Mouse (Mus musculus): Measurements from ENCODE around the gene Psmg3. TPM values are rescaled to one million over a fixed set of nuclear protein-coding genes. Genes with fewer than 3 reads are reported as not detected.
A peak's percentile ranks its signal among the peaks of the same experiment; 100 is the strongest.

Psmg3 gene
- polyA plus RNA-seq, 1 experiment from 2014 or later = 76.8 TPM

- Histone ChIP-seq H3K9me3 (no peaks in the 10 kb centered on the region), H3K27ac (no peak overlapping the region), H3K4me1 (peaks cover 55% of the 10 kb centered on the region), H3K9ac (no peak overlapping the region), H3K4me2 (no peak overlapping the region), H3K36me3 (peaks cover 21% of the 10 kb centered on the region), H3K4me3 (no peak overlapping the region), H3K27me3 (no peaks in the 10 kb centered on the region)
- WGBS = 89% methylated on average over 33 of the region's 33 CpGs
- ATAC-seq (ENCODE audit: borderline replicate concordance, extremely low read depth, low FRiP score, low TSS enrichment) = no peak
These were observed 26.7 kb downstream of the Psmg3 start for GRCm38 (mm10) chr5:139799801-139800590.

GRCm38 (mm10) chr5:139799041-139799440 lies 27.6 kb downstream of the Psmg3 start:
- H3K9ac ChIP-seq = no peak overlapping the region
- H3K4me2 ChIP-seq = no peak overlapping the region
- no peak for ATAC-seq (ENCODE audit: borderline replicate concordance, extremely low read depth, low FRiP score, low TSS enrichment)
- H3K9me3 ChIP-seq = no peaks in the 10 kb centered on the region
- 91% methylated on average over 9 of the region's 9 CpGs for WGBS
- peaks cover 59% of the 10 kb centered on the region for H3K4me1 ChIP-seq
- peaks cover 21% of the 10 kb centered on the region for H3K36me3 ChIP-seq
- no peaks in the 10 kb centered on the region for H3K27me3 ChIP-seq
- H3K27ac ChIP-seq = no peak overlapping the region
- H3K4me3 ChIP-seq = no peak overlapping the region

- Histone ChIP-seq H3K9me3 (no peaks in the 10 kb centered on the region), H3K4me3 (0 out of 2 replicates have a peak overlapping the region, but pooled peaks have one; percentile 8), H3K9ac (peak overlapping the region; percentile 15; the same call in 1 of the 2 replicates), H3K4me1 (peaks cover 59% of the 10 kb centered on the region), H3K27me3 (no peaks in the 10 kb centered on the region), H3K36me3 (peaks cover 21% of the 10 kb centered on the region), H3K27ac (peak overlapping the region; percentile 89), H3K4me2 (peak overlapping the region; percentile 46)
- ATAC-seq (ENCODE audit: borderline replicate concordance, extremely low read depth, low FRiP score, low TSS enrichment) = no peak; the same call in 1 of the 2 replicates
- 39% methylated on average over 11 of the region's 12 CpGs for WGBS
These were observed 28.4 kb downstream of the Psmg3 start for GRCm38 (mm10) chr5:139798168-139798900.

- Histone ChIP-seq H3K27ac (peak overlapping the region; percentile 89), H3K9me3 (no peaks in the 10 kb centered on the region), H3K27me3 (no peaks in the 10 kb centered on the region), H3K4me2 (peak overlapping the region; percentile 46), H3K36me3 (peaks cover 21% of the 10 kb centered on the region), H3K4me3 (peak overlapping the region; percentile 8; the same call in 1 of the 2 replicates), H3K9ac (peak overlapping the region; percentile 15; the same call in 1 of the 2 replicates), H3K4me1 (peaks cover 65% of the 10 kb centered on the region)
- ATAC-seq (ENCODE audit: borderline replicate concordance, extremely low read depth, low FRiP score, low TSS enrichment) = peak; percentile 69
- WGBS = 20% methylated on average over 11 of the region's 11 CpGs
These were observed 29.1 kb downstream of the Psmg3 start for GRCm38 (mm10) chr5:139797473-139798167.

GRCm38 (mm10) chr5:139796900-139797299 lies 29.8 kb downstream of the Psmg3 start:
- Histone ChIP-seq H3K4me3 (peak overlapping the region; percentile 1; the same call in 1 of the 2 replicates), H3K4me1 (peaks cover 72% of the 10 kb centered on the region), H3K9me3 (no peaks in the 10 kb centered on the region), H3K27me3 (no peaks in the 10 kb centered on the region), H3K9ac (0 out of 2 replicates have a peak overlapping the region, but pooled peaks have one; percentile 11), H3K4me2 (peak overlapping the region; percentile 46), H3K27ac (peak overlapping the region; percentile 89), H3K36me3 (peaks cover 21% of the 10 kb centered on the region)
- 2% methylated on average over 13 of the region's 13 CpGs for WGBS
- ATAC-seq (ENCODE audit: borderline replicate concordance, extremely low read depth, low FRiP score, low TSS enrichment) = peak; percentile 80

- Histone ChIP-seq H3K9ac (no peak overlapping the region), H3K27me3 (no peaks in the 10 kb centered on the region), H3K36me3 (peaks cover 18% of the 10 kb centered on the region), H3K4me3 (no peak overlapping the region), H3K4me2 (peak overlapping the region; percentile 46; the same call in 1 of the 2 replicates), H3K27ac (peak overlapping the region; percentile 89; the same call in 1 of the 2 replicates), H3K9me3 (no peaks in the 10 kb centered on the region), H3K4me1 (peaks cover 75% of the 10 kb centered on the region)
- ATAC-seq (ENCODE audit: borderline replicate concordance, extremely low read depth, low FRiP score, low TSS enrichment) = no peak
- 56% methylated on average over 9 of the region's 9 CpGs for WGBS
These were observed 30.6 kb downstream of the Psmg3 start for GRCm38 (mm10) chr5:139796001-139796620.

GRCm38 (mm10) chr5:139794938-139795337 lies 31.7 kb downstream of the Psmg3 start:
- Histone ChIP-seq H3K4me2 (no peak overlapping the region), H3K9me3 (no peaks in the 10 kb centered on the region), H3K4me3 (no peak overlapping the region), H3K27me3 (no peaks in the 10 kb centered on the region), H3K4me1 (peaks cover 78% of the 10 kb centered on the region), H3K9ac (no peak overlapping the region), H3K36me3 (peaks cover 6% of the 10 kb centered on the region; the same call in 1 of the 2 replicates), H3K27ac (no peak overlapping the region)
- WGBS = 55% methylated on average over 10 of the region's 10 CpGs
- ATAC-seq (ENCODE audit: borderline replicate concordance, extremely low read depth, low FRiP score, low TSS enrichment) = no peak

GRCm38 (mm10) chr5:139794137-139794536 lies 32.5 kb downstream of the Psmg3 start:
- H3K4me2 ChIP-seq = 0 out of 2 replicates have a peak overlapping the region, but pooled peaks have one; percentile 96
- peaks cover 78% of the 10 kb centered on the region for H3K4me1 ChIP-seq
- ATAC-seq (ENCODE audit: borderline replicate concordance, extremely low read depth, low FRiP score, low TSS enrichment) = no peak
- no peaks in the 10 kb centered on the region for H3K9me3 ChIP-seq
- H3K27me3 ChIP-seq = no peaks in the 10 kb centered on the region
- no peaks in the 10 kb centered on the region for H3K36me3 ChIP-seq
- 0 out of 2 replicates have a peak overlapping the region, but pooled peaks have one; percentile 8 for H3K4me3 ChIP-seq
- H3K9ac ChIP-seq = no peak overlapping the region
- H3K27ac ChIP-seq = no peak overlapping the region
- 77% methylated on average over 5 of the region's 5 CpGs for WGBS

GRCm38 (mm10) chr5:139793338-139794089 lies 33.2 kb downstream of the Psmg3 start:
- Histone ChIP-seq H3K36me3 (no peaks in the 10 kb centered on the region), H3K9ac (0 out of 2 replicates have a peak overlapping the region, but pooled peaks have one; percentile 2), H3K27ac (peak overlapping the region; percentile 68), H3K4me3 (peak overlapping the region; percentile 92), H3K4me2 (peak overlapping the region; percentile 96), H3K9me3 (no peaks in the 10 kb centered on the region), H3K4me1 (peaks cover 72% of the 10 kb centered on the region), H3K27me3 (no peaks in the 10 kb centered on the region)
- 25% methylated on average over 11 of the region's 11 CpGs for WGBS
- no peak for ATAC-seq (ENCODE audit: borderline replicate concordance, extremely low read depth, low FRiP score, low TSS enrichment)

GRCm38 (mm10) chr5:139792966-139793337 lies 33.7 kb downstream of the Psmg3 start:
- Histone ChIP-seq H3K4me1 (peaks cover 66% of the 10 kb centered on the region), H3K4me3 (peak overlapping the region; percentile 92), H3K27ac (peak overlapping the region; percentile 68), H3K9me3 (no peaks in the 10 kb centered on the region), H3K9ac (0 out of 2 replicates have a peak overlapping the region, but pooled peaks have one; percentile 2), H3K36me3 (no peaks in the 10 kb centered on the region), H3K4me2 (peak overlapping the region; percentile 96), H3K27me3 (no peaks in the 10 kb centered on the region)
- no peak for ATAC-seq (ENCODE audit: borderline replicate concordance, extremely low read depth, low FRiP score, low TSS enrichment)
- 24% methylated on average over 3 of the region's 3 CpGs for WGBS

All from lung, embryonic 15.5 days (tissue).